Mouse (Mus musculus) naive thymus-derived CD4-positive, alpha-beta T cell, adult 2 months (primary cell): ENCODE results near the gene Nip7.
A peak's percentile ranks its signal among the peaks of the same experiment; 100 is the strongest.
"Not testable (repeated sequence)": the region's sequence is repeated elsewhere in the genome, so short reads cannot be mapped to it uniquely, and the experiment has no call there.

ENCODE experiments used
- DNase-seq: peaks from one replicate; pipeline ENCODE4 v3.0.0-alpha.2; 2011; ENCODE audit warnings: low read depth

Nip7 gene

GRCm38 (mm10) chr8:107056076-107056972 is at the start of gene Nip7, which contains the start of gene Cog8:
Gene Nip7, plus strand, starts transcription at chr8:107056877.
Gene Cog8, minus strand, starts transcription at chr8:107056689.
- DNase-seq = peak; percentile 95

GRCm38 (mm10) chr8:107007795-107008194 is 48.9 kb upstream of the Nip7 start:
- no peak for DNase-seq

- no peak for DNase-seq
Measured at GRCm38 (mm10) chr8:107012666-107013065, 44.0 kb upstream of the Nip7 start.

GRCm38 (mm10) chr8:107014915-107015314 is 41.8 kb upstream of the Nip7 start:
- DNase-seq = no peak

- no peak for DNase-seq
Measured at GRCm38 (mm10) chr8:107023479-107023878, 33.2 kb upstream of the Nip7 start.

GRCm38 (mm10) chr8:107029310-107029709 is 27.4 kb upstream of the Nip7 start:
- no peak for DNase-seq

- no peak for DNase-seq
Measured at GRCm38 (mm10) chr8:107030058-107030457, 26.6 kb upstream of the Nip7 start.

GRCm38 (mm10) chr8:107030650-107031576 is 25.8 kb upstream of the Nip7 start, which contains the start of gene Vps4a:
Gene Vps4a, plus strand, starts transcription at chr8:107031222.
- DNase-seq = peak; percentile 96

GRCm38 (mm10) chr8:107031577-107032090 is 25.0 kb upstream of the Nip7 start:
- no peak for DNase-seq

- not testable (repeated sequence) for DNase-seq
Measured at GRCm38 (mm10) chr8:107033609-107034008, 23.1 kb upstream of the Nip7 start.

- DNase-seq = no peak
Measured at GRCm38 (mm10) chr8:107035641-107036040, 21.0 kb upstream of the Nip7 start.

GRCm38 (mm10) chr8:107036626-107037025 is 20.1 kb upstream of the Nip7 start:
- DNase-seq = no peak

GRCm38 (mm10) chr8:107040632-107041031 is 16.0 kb upstream of the Nip7 start:
- no peak for DNase-seq

- DNase-seq = no peak
Measured at GRCm38 (mm10) chr8:107045478-107045877, 11.2 kb upstream of the Nip7 start.

GRCm38 (mm10) chr8:107046976-107047375 is 9.7 kb upstream of the Nip7 start:
- DNase-seq = no peak

- peak; percentile 84 for DNase-seq
Measured at GRCm38 (mm10) chr8:107048061-107048941, 8.4 kb upstream of the Nip7 start, which contains the start of gene Pdf. Gene Pdf, minus strand, starts transcription at chr8:107048614.

- DNase-seq = no peak
Measured at GRCm38 (mm10) chr8:107049480-107049879, 7.2 kb upstream of the Nip7 start.

GRCm38 (mm10) chr8:107052046-107052445 is 4.6 kb upstream of the Nip7 start:
- DNase-seq = no peak

- DNase-seq = no peak
Measured at GRCm38 (mm10) chr8:107056973-107057369, 294 bp downstream of the Nip7 start.

- DNase-seq = no peak
Measured at GRCm38 (mm10) chr8:107062613-107063012, 5.9 kb downstream of the Nip7 start.
